Mouse (Mus musculus): ENCODE data around the gene Cobl. TPM values are rescaled to one million over a fixed set of nuclear protein-coding genes. Genes with fewer than 3 reads are reported as not detected.

Cobl gene
- total and polyA plus RNA-seq, 2 experiments from 2014 or later: 11.5 to 17.4 TPM

DNA sequence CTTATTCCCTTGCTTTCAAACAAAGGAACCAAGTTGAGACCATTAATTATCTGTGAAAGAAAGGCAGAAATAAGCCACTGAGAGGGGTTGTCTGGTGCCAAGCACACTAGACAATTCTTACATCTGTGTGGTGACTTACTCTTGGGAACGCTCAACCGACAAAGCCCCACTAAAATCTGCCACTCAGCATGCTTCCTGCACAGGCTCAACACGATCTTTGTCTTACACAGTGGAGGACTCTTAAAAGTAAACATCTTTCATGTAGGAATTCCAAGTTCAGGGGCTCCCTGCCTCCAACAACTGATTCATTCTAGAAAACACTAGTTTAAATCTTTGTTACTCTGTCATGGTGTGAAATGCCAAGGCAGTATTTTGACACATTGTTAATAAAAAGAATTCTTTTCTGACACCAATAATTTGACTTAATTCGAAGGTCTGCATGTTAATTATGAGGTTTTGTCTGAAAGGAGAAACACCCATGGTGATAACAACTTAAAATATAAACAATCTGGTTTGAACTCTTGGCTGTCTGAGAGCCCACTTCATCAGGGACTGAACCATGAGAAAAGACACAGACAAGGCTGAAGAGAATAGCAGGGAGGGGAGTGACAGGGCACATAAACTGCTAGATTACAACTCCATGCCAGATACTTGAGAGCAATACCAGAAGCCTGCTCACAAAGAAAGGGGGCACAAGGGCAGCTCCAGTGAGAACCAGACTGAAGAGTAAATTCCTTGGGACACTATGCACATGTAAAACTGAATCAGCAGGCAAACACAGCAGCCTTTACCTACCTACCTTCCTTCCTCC is 34.3 kb downstream of the Cobl start:
- ATAC-seq: peak; percentile 85
- no peaks in the 10 kb centered on the region for H3K27me3 ChIP-seq (ENCODE audit: insufficient read depth, low read length)

DNA sequence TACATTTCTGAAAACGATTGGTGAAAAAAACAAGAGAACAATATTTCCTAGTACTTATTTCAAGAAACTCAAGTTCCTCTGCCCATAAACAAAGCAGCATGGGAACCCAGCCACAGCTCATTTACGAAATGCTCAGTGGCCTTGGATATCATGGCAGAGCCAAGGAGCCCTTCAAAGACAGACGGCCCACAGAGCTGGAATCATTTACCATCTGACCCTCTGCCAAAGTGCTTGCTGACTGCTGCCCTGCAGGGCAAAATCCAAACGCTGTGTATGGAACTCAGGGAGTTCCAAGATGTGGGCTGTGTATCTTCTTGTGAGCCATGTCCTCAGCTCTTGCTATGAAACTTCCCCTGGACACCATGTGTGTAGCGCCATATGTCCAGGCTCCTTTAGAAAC is 38.0 kb downstream of the Cobl start:
- no peak overlapping the region for H3K4me3 ChIP-seq (ENCODE audit: low read depth, low read length)
- no peaks in the 10 kb centered on the region for H3K36me3 ChIP-seq (ENCODE audit: insufficient read depth)
- no peak overlapping the region for H3K27ac ChIP-seq (ENCODE audit: low read depth, low read length)
- H3K9ac ChIP-seq: no peak overlapping the region
- no peaks in the 10 kb centered on the region for H3K27me3 ChIP-seq (ENCODE audit: insufficient read depth, low read length)
- no peak for ATAC-seq
- 67% methylated on average over 5 of the region's 5 CpGs for WGBS
- H3K4me1 ChIP-seq (ENCODE audit: insufficient read depth): no peaks in the 10 kb centered on the region
- H3K4me2 ChIP-seq (ENCODE audit: low read depth): no peak overlapping the region
- TF ChIP-seq CTCF (IDR thresholded peaks at IDR 0.05; ENCODE audit: low read depth): no peak
- no peaks in the 10 kb centered on the region for H3K9me3 ChIP-seq (ENCODE audit: low read length)
- DNase-seq: no peak

More for the DNA sequence above, 34.3 kb downstream of the Cobl start:
- H3K27ac ChIP-seq (ENCODE audit: low read depth, low read length): no peak overlapping the region
- no peak overlapping the region for H3K4me2 ChIP-seq (ENCODE audit: low read depth)
- H3K9ac ChIP-seq: no peak overlapping the region
- no peak for TF ChIP-seq CTCF (IDR thresholded peaks at IDR 0.05; ENCODE audit: low read depth)
- no peaks in the 10 kb centered on the region for H3K9me3 ChIP-seq (ENCODE audit: low read length)
- H3K4me1 ChIP-seq (ENCODE audit: insufficient read depth): no peaks in the 10 kb centered on the region
- peak; percentile 21 for DNase-seq
- 8% methylated on average over 4 of the region's 4 CpGs for WGBS
- H3K36me3 ChIP-seq (ENCODE audit: insufficient read depth): no peaks in the 10 kb centered on the region
- H3K4me3 ChIP-seq (ENCODE audit: low read depth, low read length): no peak overlapping the region

DNA sequence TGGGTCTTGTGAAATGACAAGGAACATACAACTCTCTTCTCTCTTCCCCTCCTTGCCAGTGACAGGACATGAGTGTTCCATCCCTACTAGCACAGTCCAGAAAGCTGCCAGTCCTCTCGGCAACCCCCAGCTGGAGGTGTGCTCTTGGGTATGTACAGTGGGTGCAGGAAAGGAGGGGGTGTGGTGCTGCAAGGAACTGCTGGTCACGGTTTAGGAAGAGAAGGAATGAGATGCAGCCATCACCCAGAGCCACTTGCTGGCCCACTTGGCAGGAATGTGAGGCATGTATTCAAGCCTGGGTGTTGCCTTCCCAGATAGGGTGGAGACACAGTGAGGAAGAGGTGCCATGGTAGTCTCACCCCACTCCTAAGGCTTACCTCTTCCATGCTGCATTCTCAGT is 40.6 kb downstream of the Cobl start:
- no peak overlapping the region for H3K4me2 ChIP-seq (ENCODE audit: low read depth)
- H3K36me3 ChIP-seq (ENCODE audit: insufficient read depth): no peaks in the 10 kb centered on the region
- H3K9me3 ChIP-seq (ENCODE audit: low read length): no peaks in the 10 kb centered on the region
- 76% methylated on average over 2 of the region's 2 CpGs for WGBS
- no peak overlapping the region for H3K4me3 ChIP-seq (ENCODE audit: low read depth, low read length)
- DNase-seq: no peak
- TF ChIP-seq CTCF (IDR thresholded peaks at IDR 0.05; ENCODE audit: low read depth): no peak
- no peaks in the 10 kb centered on the region for H3K27me3 ChIP-seq (ENCODE audit: insufficient read depth, low read length)
- ATAC-seq: no peak
- no peak overlapping the region for H3K27ac ChIP-seq (ENCODE audit: low read depth, low read length)
- no peak overlapping the region for H3K9ac ChIP-seq
- H3K4me1 ChIP-seq (ENCODE audit: insufficient read depth): no peaks in the 10 kb centered on the region

DNA sequence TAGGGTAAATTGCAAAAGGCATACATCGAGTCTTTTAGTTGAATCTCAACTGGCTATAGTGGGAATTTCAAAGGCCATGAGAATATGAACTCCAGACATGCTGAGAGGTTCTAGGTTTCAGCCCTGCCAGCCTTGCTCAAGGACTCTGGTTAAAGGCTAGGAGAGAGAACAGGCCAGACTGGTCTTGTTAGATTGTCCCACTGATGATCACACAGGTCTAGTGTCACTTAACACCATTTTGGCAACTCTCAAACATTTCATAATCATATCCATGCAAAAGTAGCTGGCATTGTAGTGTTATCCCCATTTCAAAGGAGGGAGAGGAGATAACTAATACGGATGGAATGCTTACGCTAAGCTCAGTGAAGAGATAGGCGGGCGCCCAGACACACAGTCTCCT is 43.6 kb downstream of the Cobl start:
- H3K27ac ChIP-seq (ENCODE audit: low read depth, low read length): no peak overlapping the region
- ATAC-seq: no peak
- H3K9ac ChIP-seq: no peak overlapping the region

DNA sequence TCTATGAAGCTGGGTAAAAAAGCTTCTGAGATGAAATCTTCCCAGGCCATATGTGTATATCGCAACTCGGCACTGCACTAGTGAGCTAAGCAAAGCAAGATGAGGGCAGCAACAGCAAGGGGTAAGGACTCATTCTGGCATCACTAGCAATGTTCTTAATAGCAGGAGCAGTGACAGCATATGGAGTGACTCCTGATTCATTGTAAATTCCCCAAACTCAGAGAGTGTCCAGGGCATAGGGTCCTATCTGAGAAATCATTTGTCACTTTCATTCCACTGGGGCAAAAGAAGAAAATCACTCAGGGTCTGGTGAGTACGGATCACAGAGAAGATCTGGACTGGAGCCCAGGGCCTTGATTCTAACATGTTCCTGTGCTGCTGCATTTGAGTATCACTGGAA is 44.6 kb downstream of the Cobl start:
- TF ChIP-seq CTCF (IDR thresholded peaks at IDR 0.05; ENCODE audit: low read depth): no peak
- no peak overlapping the region for H3K4me3 ChIP-seq (ENCODE audit: low read depth, low read length)
- no peaks in the 10 kb centered on the region for H3K36me3 ChIP-seq (ENCODE audit: insufficient read depth)
- H3K4me1 ChIP-seq (ENCODE audit: insufficient read depth): peaks cover 20% of the 10 kb centered on the region
- H3K9me3 ChIP-seq (ENCODE audit: low read length): no peaks in the 10 kb centered on the region
- no peak overlapping the region for H3K9ac ChIP-seq
- 85% methylated on average over 3 of the region's 3 CpGs for WGBS
- no peak overlapping the region for H3K27ac ChIP-seq (ENCODE audit: low read depth, low read length)
- no peak overlapping the region for H3K4me2 ChIP-seq (ENCODE audit: low read depth)
- DNase-seq (no peak), ATAC-seq (no peak)
- no peaks in the 10 kb centered on the region for H3K27me3 ChIP-seq (ENCODE audit: insufficient read depth, low read length)

More for the DNA sequence above, 43.6 kb downstream of the Cobl start:
- Histone ChIP-seq H3K9me3 (ENCODE audit: low read length) (no peaks in the 10 kb centered on the region), H3K4me3 (ENCODE audit: low read depth, low read length) (no peak overlapping the region), H3K36me3 (ENCODE audit: insufficient read depth) (no peaks in the 10 kb centered on the region), H3K4me1 (ENCODE audit: insufficient read depth) (peaks cover 12% of the 10 kb centered on the region), H3K27me3 (ENCODE audit: insufficient read depth, low read length) (no peaks in the 10 kb centered on the region), H3K4me2 (ENCODE audit: low read depth) (no peak overlapping the region)
- no peak for DNase-seq
- 88% methylated on average over 5 of the region's 5 CpGs for WGBS
- TF ChIP-seq CTCF (IDR thresholded peaks at IDR 0.05; ENCODE audit: low read depth): no peak

DNA sequence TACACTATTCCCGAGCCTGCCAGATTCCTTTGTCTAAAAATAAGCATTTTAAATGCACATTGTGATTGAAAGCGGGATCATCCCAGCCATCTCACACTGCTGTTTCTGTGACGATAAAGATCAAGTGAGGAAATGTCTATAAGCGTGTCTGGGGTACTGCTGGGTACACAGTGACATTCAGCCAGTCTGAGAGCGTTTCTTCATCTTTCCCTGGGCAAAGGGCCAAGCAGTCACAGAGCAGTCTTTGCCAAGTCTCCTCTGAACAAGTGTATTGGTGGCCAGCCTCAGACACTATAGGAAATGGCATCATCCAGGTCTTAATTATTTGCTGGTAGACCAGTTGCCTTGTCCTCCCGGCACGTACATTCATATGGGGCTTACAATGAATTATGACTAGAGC is 47.9 kb downstream of the Cobl start:
- H3K27ac ChIP-seq (ENCODE audit: low read depth, low read length): peak overlapping the region; percentile 64
- ATAC-seq: peak; percentile 73
- 27% methylated on average over 7 of the region's 7 CpGs for WGBS

DNA sequence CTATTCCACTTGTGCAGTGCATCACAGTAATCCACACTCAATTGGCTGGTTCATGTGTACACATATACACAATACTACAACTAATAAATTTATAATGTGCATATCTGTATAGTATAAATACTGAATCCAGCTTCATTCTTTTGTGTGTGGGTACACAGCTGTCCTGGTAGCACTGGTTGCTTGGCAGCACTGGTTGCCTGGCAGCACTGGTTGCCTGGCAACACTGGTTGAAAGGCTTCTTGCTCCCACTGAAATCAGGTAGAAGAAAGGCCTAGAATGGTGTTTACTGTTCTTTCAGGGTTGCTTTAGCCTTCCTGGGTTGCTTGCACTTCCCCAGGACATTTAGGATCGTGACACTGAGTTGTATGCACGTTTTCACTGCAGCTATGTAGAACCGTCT is 49.4 kb downstream of the Cobl start:
- H3K4me1 ChIP-seq (ENCODE audit: insufficient read depth): peaks cover 21% of the 10 kb centered on the region
- no peak for TF ChIP-seq CTCF (IDR thresholded peaks at IDR 0.05; ENCODE audit: low read depth)
- H3K27ac ChIP-seq (ENCODE audit: low read depth, low read length): peak overlapping the region; percentile 51
- peak; percentile 96 for ATAC-seq
- H3K4me2 ChIP-seq (ENCODE audit: low read depth): no peak overlapping the region
- no peaks in the 10 kb centered on the region for H3K36me3 ChIP-seq (ENCODE audit: insufficient read depth)
- H3K27me3 ChIP-seq (ENCODE audit: insufficient read depth, low read length): no peaks in the 10 kb centered on the region
- 8% methylated on average over 3 of the region's 3 CpGs for WGBS
- H3K9ac ChIP-seq: no peak overlapping the region
- H3K9me3 ChIP-seq (ENCODE audit: low read length): no peaks in the 10 kb centered on the region
- peak; percentile 87 for DNase-seq
- no peak overlapping the region for H3K4me3 ChIP-seq (ENCODE audit: low read depth, low read length)

More for the DNA sequence above, 47.9 kb downstream of the Cobl start:
- Histone ChIP-seq H3K4me2 (ENCODE audit: low read depth) (no peak overlapping the region), H3K4me1 (ENCODE audit: insufficient read depth) (peaks cover 21% of the 10 kb centered on the region), H3K9me3 (ENCODE audit: low read length) (no peaks in the 10 kb centered on the region), H3K4me3 (ENCODE audit: low read depth, low read length) (no peak overlapping the region), H3K27me3 (ENCODE audit: insufficient read depth, low read length) (no peaks in the 10 kb centered on the region), H3K9ac (no peak overlapping the region), H3K36me3 (ENCODE audit: insufficient read depth) (no peaks in the 10 kb centered on the region)
- no peak for TF ChIP-seq CTCF (IDR thresholded peaks at IDR 0.05; ENCODE audit: low read depth)
- DNase-seq: peak; percentile 65
